Mouse (Mus musculus) megakaryocyte, embryonic 14.5 days (primary cell): Measurements from ENCODE around the gene Rcan2.

ENCODE experiments used
- FLI1 ChIP-seq: IDR thresholded peaks from 2 replicates; pipeline ENCODE4 v1.6.1; 2012; ENCODE audit warnings: low read length, inconsistent platforms, mixed read lengths
- GATA1 ChIP-seq: IDR thresholded peaks from 3 replicates; pipeline ENCODE4 v1.6.1; 2012; ENCODE audit warnings: mixed read lengths, low read length, inconsistent platforms, borderline replicate concordance

DNA sequence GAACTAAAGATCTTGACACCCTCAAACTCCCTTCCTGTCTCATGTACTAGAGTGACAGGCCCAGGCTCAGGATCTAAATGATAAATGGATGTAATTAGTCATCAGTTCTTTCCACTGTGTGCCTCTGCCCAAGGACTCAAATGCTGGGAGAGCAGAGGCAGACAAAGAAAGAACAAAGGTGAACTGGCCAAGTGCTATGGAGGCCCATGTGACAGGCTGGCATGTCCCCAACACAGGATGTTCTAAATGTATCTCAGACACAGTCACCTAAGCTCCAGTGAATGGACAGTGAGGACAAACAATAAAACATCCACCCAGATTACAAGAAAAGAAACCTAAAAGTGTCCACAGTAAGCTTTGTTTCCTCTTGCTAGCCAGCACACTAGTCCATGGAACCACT, 11.8 kb upstream of the Rcan2 start:
- TF ChIP-seq GATA1 (no peak), FLI1 (no peak)
